Mouse (Mus musculus) ES-Bruce4 (cell line): ENCODE data around the gene St8sia1. TPM values are rescaled to one million over a fixed set of nuclear protein-coding genes. Genes with fewer than 3 reads are reported as not detected.

Source experiments
- H3K27ac ChIP-seq: 2 replicates; pipeline ENCODE4 v1.5.1; 2012; ENCODE audit warnings: low read length, inconsistent platforms; ENCODE audit not compliant: insufficient read depth
- H3K27me3 ChIP-seq: 2 replicates; pipeline ENCODE4 v1.6.1; 2012; ENCODE audit warnings: mild to moderate bottlenecking, low read length, inconsistent platforms; ENCODE audit not compliant: control insufficient read depth, poor library complexity, insufficient read depth, severe bottlenecking
- H3K36me3 ChIP-seq: 2 replicates; pipeline ENCODE4 v1.6.1; 2012; ENCODE audit warnings: inconsistent platforms, mild to moderate bottlenecking, low read length, moderate library complexity; ENCODE audit not compliant: control insufficient read depth, poor library complexity, insufficient read depth, severe bottlenecking
- H3K4me1 ChIP-seq: one replicate; pipeline ENCODE4 v1.8.1; 2011; ENCODE audit warnings: low read length; ENCODE audit not compliant: control insufficient read depth, insufficient read depth
- H3K4me3 ChIP-seq: 2 replicates; pipeline ENCODE4 v1.5.1; 2011; ENCODE audit warnings: low read depth, mild to moderate bottlenecking, low read length
- H3K9ac ChIP-seq: 2 replicates; pipeline ENCODE4 v1.6.1; 2012; ENCODE audit warnings: low read depth, mild to moderate bottlenecking, inconsistent platforms; ENCODE audit not compliant: poor library complexity, severe bottlenecking
- H3K9me3 ChIP-seq: replicated peaks from 2 replicates; pipeline ENCODE4 v1.6.1; 2012; ENCODE audit warnings: mild to moderate bottlenecking, low read length, inconsistent platforms; ENCODE audit not compliant: control insufficient read depth, poor library complexity, insufficient read depth, severe bottlenecking
- CTCF ChIP-seq: IDR thresholded peaks from one replicate; pipeline ENCODE4 v1.8.1; 2011; ENCODE audit warnings: low read depth, low read length
- EP300 ChIP-seq: IDR thresholded peaks from 2 replicates; pipeline ENCODE4 v1.6.1; 2011; ENCODE audit warnings: low read depth, low read length; ENCODE audit not compliant: insufficient read depth
- POLR2A ChIP-seq: IDR thresholded peaks from one replicate; pipeline ENCODE4 v1.8.1; 2011; ENCODE audit warnings: low read length; ENCODE audit not compliant: insufficient read depth
- polyA plus RNA-seq: library from polyadenylated mRNA; stranded (reverse); fragments of >200 nt; gene quantifications from 2 replicates; pipeline ENCODE4 v1.2.4, GENCODE M21; 2011; ENCODE audit warnings: low read depth; ENCODE audit not compliant: missing spikeins, insufficient read depth, insufficient read length

The St8sia1 gene
- polyA plus RNA-seq, 1 experiment = 2.5 TPM

GRCm38 (mm10) chr6:142928551-142929309 is 35.5 kb downstream of the St8sia1 start:
- no peaks in the 10 kb centered on the region; the same call in 1 of the 2 replicates for H3K27me3 ChIP-seq
- no peak overlapping the region for H3K27ac ChIP-seq
- no peaks in the 10 kb centered on the region for H3K4me1 ChIP-seq
- no peaks in the 10 kb centered on the region for H3K9me3 ChIP-seq
- no peaks in the 10 kb centered on the region for H3K36me3 ChIP-seq
- no peak overlapping the region for H3K9ac ChIP-seq
- no peak overlapping the region for H3K4me3 ChIP-seq
- no peak for TF ChIP-seq CTCF

- TF ChIP-seq POLR2A (no peak), CTCF (no peak), EP300 (no peak)
- H3K4me1 ChIP-seq = no peaks in the 10 kb centered on the region
- no peaks in the 10 kb centered on the region; the same call in 1 of the 2 replicates for H3K27me3 ChIP-seq
- no peak overlapping the region for H3K4me3 ChIP-seq
- H3K9ac ChIP-seq = no peak overlapping the region
- no peaks in the 10 kb centered on the region for H3K9me3 ChIP-seq
- no peaks in the 10 kb centered on the region for H3K36me3 ChIP-seq
- no peak overlapping the region for H3K27ac ChIP-seq
Measured at GRCm38 (mm10) chr6:142926901-142927605, 37.2 kb downstream of the St8sia1 start.

- Histone ChIP-seq H3K27me3 (no peaks in the 10 kb centered on the region; the same call in 1 of the 2 replicates), H3K27ac (no peak overlapping the region), H3K9ac (no peak overlapping the region), H3K4me1 (no peaks in the 10 kb centered on the region), H3K36me3 (no peaks in the 10 kb centered on the region), H3K9me3 (no peaks in the 10 kb centered on the region), H3K4me3 (no peak overlapping the region)
- TF ChIP-seq EP300 = no peak
- TF ChIP-seq CTCF = no peak
- TF ChIP-seq POLR2A = no peak
Measured at GRCm38 (mm10) chr6:142925921-142926320, 38.3 kb downstream of the St8sia1 start.

DNA sequence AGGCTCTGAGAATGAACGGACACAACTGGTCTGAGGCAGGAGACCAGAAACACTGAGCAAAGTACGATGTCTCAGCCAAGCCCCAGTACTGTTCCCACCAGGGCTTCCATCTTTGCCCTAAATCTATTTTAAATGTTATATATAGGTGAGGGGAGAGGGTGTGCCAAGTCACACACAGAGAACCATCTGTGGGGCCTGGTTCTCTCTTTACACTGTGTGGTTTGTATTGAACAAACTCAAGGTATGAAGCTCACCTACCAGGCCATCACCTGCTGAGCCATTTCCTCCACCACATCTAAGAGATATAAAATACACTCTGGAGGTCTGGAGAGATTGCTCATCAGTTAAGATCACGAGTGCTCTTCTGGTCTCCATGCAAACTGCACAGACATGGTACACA is 38.9 kb downstream of the St8sia1 start:
- Histone ChIP-seq H3K36me3 (no peaks in the 10 kb centered on the region), H3K9ac (no peak overlapping the region), H3K27ac (no peak overlapping the region), H3K9me3 (no peaks in the 10 kb centered on the region), H3K4me1 (no peaks in the 10 kb centered on the region), H3K4me3 (no peak overlapping the region), H3K27me3 (no peaks in the 10 kb centered on the region; the same call in 1 of the 2 replicates)
- TF ChIP-seq CTCF (no peak), POLR2A (no peak), EP300 (no peak)

DNA sequence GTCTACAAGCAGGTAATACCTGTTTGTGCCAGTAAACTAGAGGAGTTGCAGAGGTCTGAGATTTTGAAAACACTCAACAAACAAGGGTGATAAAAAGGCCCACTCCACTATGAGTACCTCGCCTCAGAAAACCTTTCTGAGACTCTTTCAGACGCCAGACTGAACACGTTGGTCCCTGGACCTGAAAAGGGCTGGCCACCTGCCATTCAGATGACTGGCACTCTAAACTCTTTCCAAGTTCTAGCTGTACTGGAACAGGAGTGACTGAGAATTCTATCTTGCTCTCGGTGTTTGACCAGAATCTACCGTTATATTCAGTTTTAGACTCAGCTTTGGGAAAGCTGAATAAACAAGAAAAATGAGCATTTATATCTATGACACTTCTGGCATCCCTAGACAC is 43.4 kb downstream of the St8sia1 start:
- no peaks in the 10 kb centered on the region for H3K4me1 ChIP-seq
- TF ChIP-seq POLR2A = no peak

DNA sequence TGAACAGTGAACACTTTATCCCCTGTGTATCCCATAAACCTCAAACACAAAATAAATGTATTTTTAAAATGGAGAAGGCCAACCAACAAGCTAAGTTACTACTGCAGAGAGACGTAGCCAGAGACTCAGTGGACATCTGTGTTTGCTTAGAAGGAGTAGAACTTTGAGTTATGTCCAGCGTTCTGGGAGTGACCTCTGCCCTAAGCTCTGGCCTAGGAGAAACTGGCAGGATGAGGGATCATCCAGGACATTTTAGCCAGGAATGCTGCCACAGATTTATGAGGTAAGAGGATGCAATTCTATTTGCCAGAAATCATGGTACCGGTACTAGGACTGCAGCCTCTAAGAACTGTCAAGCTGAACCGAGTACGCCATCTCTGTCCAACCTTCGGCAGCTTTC is 45.6 kb downstream of the St8sia1 start:
- TF ChIP-seq EP300 = no peak
- no peak for TF ChIP-seq POLR2A
- no peak for TF ChIP-seq CTCF
- no peaks in the 10 kb centered on the region for H3K9me3 ChIP-seq
- no peak overlapping the region for H3K27ac ChIP-seq
- no peaks in the 10 kb centered on the region for H3K36me3 ChIP-seq
- H3K4me1 ChIP-seq = no peaks in the 10 kb centered on the region
- no peak overlapping the region for H3K4me3 ChIP-seq
- H3K27me3 ChIP-seq = no peaks in the 10 kb centered on the region
- no peak overlapping the region for H3K9ac ChIP-seq

More for the DNA sequence above, 43.4 kb downstream of the St8sia1 start:
- no peak overlapping the region for H3K9ac ChIP-seq
- H3K27ac ChIP-seq = no peak overlapping the region
- no peak overlapping the region for H3K4me3 ChIP-seq
- H3K27me3 ChIP-seq = no peaks in the 10 kb centered on the region
- no peaks in the 10 kb centered on the region for H3K9me3 ChIP-seq
- no peaks in the 10 kb centered on the region for H3K36me3 ChIP-seq
